Mouse (Mus musculus) myocyte (in vitro differentiated cells): ENCODE results near the gene Cyp27a1.

Experiments
- CEBPB ChIP-seq: IDR thresholded peaks from 2 replicates; pipeline ENCODE4 v1.6.1; 2011; ENCODE audit warnings: mild to moderate bottlenecking, moderate library complexity; ENCODE audit not compliant: poor library complexity, insufficient read depth, severe bottlenecking
- E2F4 ChIP-seq: IDR thresholded peaks from one replicate; pipeline ENCODE4 v1.6.1; 2011; ENCODE audit warnings: mild to moderate bottlenecking, control low read depth, moderate library complexity; ENCODE audit not compliant: insufficient read depth
- MAX ChIP-seq: IDR thresholded peaks from one replicate; pipeline ENCODE4 v1.6.1; 2011; ENCODE audit warnings: low read depth, mild to moderate bottlenecking, control low read depth
- MYOG ChIP-seq, 3 experiments: IDR thresholded peaks; one replicate each; pipeline ENCODE4 v1.6.1; 2011; ENCODE audit warnings: control low read depth in 2 of 3, low read depth in 2 of 3, mild to moderate bottlenecking in 2 of 3; ENCODE audit not compliant: insufficient read length in 2 of 3, control insufficient read depth in 1 of 3, insufficient read depth in 1 of 3
- POLR2A ChIP-seq: IDR thresholded peaks from one replicate; pipeline ENCODE4 v1.6.1; 2011; ENCODE audit warnings: low read depth, mild to moderate bottlenecking, control low read depth, moderate library complexity; ENCODE audit not compliant: insufficient read length
- POLR2AphosphoS2 ChIP-seq: IDR thresholded peaks from one replicate; pipeline ENCODE4 v1.6.1; 2011; ENCODE audit warnings: low read depth, control low read depth; ENCODE audit not compliant: insufficient read length
- REST ChIP-seq: IDR thresholded peaks from one replicate; pipeline ENCODE4 v1.6.1; 2011; ENCODE audit warnings: mild to moderate bottlenecking, control low read depth, moderate library complexity; ENCODE audit not compliant: insufficient read depth, insufficient read length
- TCF12 ChIP-seq: IDR thresholded peaks from one replicate; pipeline ENCODE4 v1.6.1; 2011; ENCODE audit warnings: mild to moderate bottlenecking, control low read depth; ENCODE audit not compliant: poor library complexity, insufficient read depth, severe bottlenecking
- USF1 ChIP-seq: IDR thresholded peaks from one replicate; pipeline ENCODE4 v1.6.1; 2011; ENCODE audit warnings: low read depth, mild to moderate bottlenecking, control low read depth, moderate library complexity

GRCm38 (mm10) chr1:74774062-74774461 is 60.7 kb downstream of the Cyp27a1 start:
- no peak for TF ChIP-seq E2F4
- no peak for TF ChIP-seq POLR2A
- TF ChIP-seq POLR2AphosphoS2: no peak
- no peak for TF ChIP-seq MAX
- TF ChIP-seq TCF12: no peak
- no peak for TF ChIP-seq REST
- TF ChIP-seq CEBPB: no peak
- TF ChIP-seq USF1: no peak
- TF ChIP-seq MYOG (IDR thresholded peaks at IDR 0.05; ENCODE audit: control insufficient read depth in 1 of 3, insufficient read depth in 1 of 3, insufficient read length in 2 of 3, low read depth in 2 of 3): no peak
